16 mouse cellular contexts compared by ENCODE assay signal in the genomic region with DNA sequence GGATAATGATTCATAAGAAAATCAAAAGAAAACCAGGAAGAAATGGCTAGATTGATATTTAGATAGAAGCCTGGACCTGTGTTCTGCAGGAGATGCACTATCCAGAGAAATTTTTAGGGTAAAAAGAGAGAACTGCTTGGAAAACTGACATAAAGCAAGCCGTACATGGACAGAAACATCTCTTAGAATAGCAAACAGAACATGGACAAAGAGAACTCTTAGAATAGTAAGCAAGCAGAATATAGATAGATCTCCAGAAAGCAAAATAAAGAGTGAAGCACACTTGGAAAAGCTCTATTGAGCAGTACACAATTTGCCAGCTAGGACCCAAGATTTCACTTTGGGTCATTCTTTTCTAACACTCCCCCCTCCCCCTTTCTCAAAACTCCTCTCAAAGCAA.
DNase-seq lines count a peak whose midpoint lies in the region; ATAC-seq lines count a peak whose summit lies in the region.
"Had no signal": no experiment of that assay in that cellular context is flagged by ENCODE, and none has a peak within 500 bp of the region (broad histone marks: within the 10 kb centered on the region; RNA-seq: fewer than 3 reads in every experiment).

No protein-coding gene starts in this region.

- no peak for DNase-seq in frontal cortex, postnatal 14 days (ENCODE audit: low spot score in 2 of 2)
- DNase-seq: adrenal gland, adult 2 months; adrenal gland, adult 8-10 months; adrenal gland, postnatal 10 days; adrenal gland, postnatal 14 days; adrenal gland, postnatal 25 days; adrenal gland, postnatal 36 days; B cell, adult 2 months; cerebellum, adult 11 months; cerebellum, adult 11-12 months; cerebellum, adult 18-20 months; cerebellum, adult 2 months had no signal

- ATAC-seq in frontal cortex, adult (ENCODE audit: low TSS enrichment) = peak; percentile 91
- ATAC-seq: activated CD4-positive, CD25-positive, alpha-beta regulatory T cell, adult 4 months; CD4-positive, CD25-positive, alpha-beta regulatory T cell, adult 4 months; Patski had no signal
